Mouse (Mus musculus) adrenal gland, postnatal 0 days (tissue): Measurements from ENCODE around the gene Rfxap. TPM values are rescaled to one million over a fixed set of nuclear protein-coding genes. Genes with fewer than 3 reads are reported as not detected.

Source experiments
- polyA plus RNA-seq: library from polyadenylated mRNA; unstranded; fragments of >200 nt; fragmentation: Nextera tagmentation; extraction: Ambion mirVana; gene quantifications from 2 replicates; pipeline ENCODE4 v1.2.1, GENCODE M21; 2015

Rfxap gene
- 33.6 and 44.8 TPM in 2 replicates for polyA plus RNA-seq

GRCm38 (mm10) chr3:54807666-54808217 lies at the start of gene Rfxap:
Rfxap (minus strand) TSS chr3:54807791.

GRCm38 (mm10) chr3:54755145-54756041 lies 52.2 kb downstream of the Rfxap start, which contains the start of gene Smad9:
Smad9 (plus strand) TSS chr3:54755582.

Other genes starting within 250 kb of the Rfxap start
- 40.5 and 56.7 TPM in 2 replicates for gene Supt20, start 115.0 kb downstream of the Rfxap start, polyA plus RNA-seq
- not detected in 2 replicates for gene Gm21958, start 93.4 kb downstream of the Rfxap start, polyA plus RNA-seq
- 78.6 and 81.2 TPM in 2 replicates for gene Exosc8, start 72.4 kb downstream of the Rfxap start, polyA plus RNA-seq
- gene Alg5, start 72.3 kb downstream of the Rfxap start, polyA plus RNA-seq = 117 and 123 TPM in 2 replicates
- gene Smad9, start 52.2 kb downstream of the Rfxap start, polyA plus RNA-seq = 1.4 and 2.3 TPM in 2 replicates
- gene Sertm1, start 108.1 kb upstream of the Rfxap start, polyA plus RNA-seq = not detected in 2 replicates
- 0.55 and 1.2 TPM in 2 replicates for gene Ccna1, start 247.7 kb upstream of the Rfxap start, polyA plus RNA-seq